Mouse (Mus musculus) MEL (cell line): ENCODE data around the gene Foxo3.
A peak's percentile ranks its signal among the peaks of the same experiment; 100 is the strongest.

ENCODE experiments used
- CTCF ChIP-seq, 3 experiments: IDR thresholded peaks in 2 of 3; conservative IDR thresholded peaks in 1 of 3; 2 replicates each; pipeline ENCODE4 v1.5.1; 2011 to 2012; ENCODE audit warnings: low read length in 3 of 3, low read depth in 2 of 3, mild to moderate bottlenecking in 2 of 3, improper control_type of control experiment in 1 of 3, inconsistent platforms in 1 of 3, mixed read lengths in 1 of 3, moderate library complexity in 1 of 3; ENCODE audit not compliant: control insufficient read depth in 1 of 3, insufficient read depth in 1 of 3, poor library complexity in 1 of 3, severe bottlenecking in 1 of 3
- E2F4 ChIP-seq: IDR thresholded peaks from 2 replicates; pipeline ENCODE4 v1.6.1; 2011; ENCODE audit warnings: low read depth, low read length, improper control_type of control experiment, borderline replicate concordance
- MXI1 ChIP-seq: IDR thresholded peaks from 2 replicates; pipeline ENCODE4 v1.6.1; 2011; ENCODE audit warnings: mild to moderate bottlenecking, low read depth, low read length, improper control_type of control experiment
- POLR2A ChIP-seq, 2 experiments: IDR thresholded peaks; 2 replicates each; pipeline ENCODE4 v1.6.1; 2011 to 2012; ENCODE audit warnings: low read length in 2 of 2, mild to moderate bottlenecking in 2 of 2, control low read depth in 1 of 2, improper control_type of control experiment in 1 of 2, low read depth in 1 of 2, moderate library complexity in 1 of 2; ENCODE audit not compliant: control insufficient read depth in 1 of 2, insufficient read depth in 1 of 2, poor library complexity in 1 of 2
- POLR2AphosphoS2 ChIP-seq: IDR thresholded peaks from 2 replicates; pipeline ENCODE4 v1.6.1; 2011; ENCODE audit warnings: low read length, improper control_type of control experiment
- ZC3H11A ChIP-seq: IDR thresholded peaks from 2 replicates; pipeline ENCODE4 v1.6.1; 2012; ENCODE audit warnings: low read depth, mild to moderate bottlenecking, inconsistent platforms, low read length, improper control_type of control experiment

DNA sequence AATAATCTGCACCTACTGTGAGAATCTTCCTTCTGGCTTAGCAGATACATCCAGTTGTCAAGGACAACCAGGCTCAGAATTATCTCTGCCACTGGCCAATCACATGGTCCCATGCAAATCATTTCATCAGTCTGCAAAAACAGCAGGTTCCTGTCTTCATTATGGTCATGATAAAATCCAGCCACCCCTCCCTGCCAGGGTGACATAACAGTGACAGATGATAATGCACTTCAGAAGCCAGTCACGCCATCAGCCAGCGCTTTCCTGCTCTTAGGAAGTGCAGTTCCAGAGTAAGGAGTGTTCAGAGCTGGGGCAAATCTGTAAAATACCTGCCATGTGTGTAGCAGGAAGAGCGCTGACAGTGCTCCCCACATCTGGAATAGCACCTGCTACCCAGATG is 77.1 kb downstream of the Foxo3 start:
- TF ChIP-seq POLR2A (IDR thresholded peaks at IDR 0.05; ENCODE audit: control insufficient read depth in 1 of 2, insufficient read depth in 1 of 2, low read depth in 1 of 2, low read length in 2 of 2, poor library complexity in 1 of 2) (no peak), CTCF (IDR thresholded peaks at IDR 0.05 in 2 of 3, conservative IDR thresholded peaks at IDR 0.05 in 1 of 3; ENCODE audit: control insufficient read depth in 1 of 3, insufficient read depth in 1 of 3, low read depth in 2 of 3, low read length in 3 of 3, poor library complexity in 1 of 3, severe bottlenecking in 1 of 3) (no peak), ZC3H11A (no peak), POLR2AphosphoS2 (no peak), MXI1 (peak; percentile 86), E2F4 (no peak)
